Mouse (Mus musculus): Measurements from ENCODE around the gene Smyd5. TPM values are rescaled to one million over a fixed set of nuclear protein-coding genes. Genes with fewer than 3 reads are reported as not detected.

Smyd5 gene
- total RNA-seq, 2 experiments from 2014 or later = 7.6 to 9.0 TPM

- intact Hi-C loops (cut with DNase I; ENCODE audit: low total_unique reads) = no loop called here
- no peak for DNase-seq
Measured at GRCm38 (mm10) chr6:85480685-85481084, 48.9 kb downstream of the Smyd5 start.

DNA sequence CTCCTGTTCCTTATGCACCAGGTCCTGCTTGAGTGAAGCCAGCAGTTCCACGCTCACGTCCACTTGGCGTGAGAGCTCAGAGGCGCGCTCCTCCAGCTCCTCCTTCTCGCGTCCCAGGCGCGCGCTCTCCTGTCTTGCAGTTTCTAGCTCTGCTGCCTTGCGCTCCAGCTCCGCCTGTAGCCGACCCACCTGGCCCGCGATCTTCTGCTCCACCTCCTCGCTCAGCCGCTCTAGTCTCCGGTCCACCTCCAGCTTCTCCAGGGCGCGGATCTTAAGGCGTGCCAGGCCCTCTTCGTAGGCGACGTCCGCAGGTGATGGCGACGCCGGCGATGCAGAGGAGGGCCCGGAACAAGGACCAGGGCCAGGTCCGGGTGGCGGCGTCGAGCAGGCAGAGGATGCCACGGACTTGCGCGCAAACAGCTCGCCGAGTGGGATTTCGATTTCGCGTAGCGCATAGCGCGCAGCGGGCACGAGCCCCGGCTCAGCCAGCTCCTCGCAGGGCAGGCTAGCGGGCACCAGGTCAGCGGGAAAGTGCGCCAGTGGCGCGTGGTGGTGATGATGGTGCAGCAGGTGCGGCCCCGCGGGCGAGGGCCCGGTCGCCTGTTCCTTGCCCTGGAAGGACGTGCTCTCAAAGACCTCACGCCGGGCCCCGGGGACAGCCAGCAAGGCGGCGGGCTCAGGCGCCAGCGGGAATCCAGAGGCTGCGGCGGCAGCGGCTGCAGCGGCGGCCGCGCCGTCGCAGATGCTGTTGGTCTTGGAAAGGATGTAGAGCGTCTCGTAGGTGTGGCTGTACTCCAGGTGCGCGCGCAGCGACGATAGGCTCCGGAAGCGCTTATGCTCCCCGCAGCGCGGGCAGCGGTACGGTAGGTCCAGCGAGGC is 52.3 kb downstream of the Smyd5 start:
- intact Hi-C loops (cut with DNase I; ENCODE audit: low total_unique reads) = no loop called here
- DNase-seq = no peak

DNA sequence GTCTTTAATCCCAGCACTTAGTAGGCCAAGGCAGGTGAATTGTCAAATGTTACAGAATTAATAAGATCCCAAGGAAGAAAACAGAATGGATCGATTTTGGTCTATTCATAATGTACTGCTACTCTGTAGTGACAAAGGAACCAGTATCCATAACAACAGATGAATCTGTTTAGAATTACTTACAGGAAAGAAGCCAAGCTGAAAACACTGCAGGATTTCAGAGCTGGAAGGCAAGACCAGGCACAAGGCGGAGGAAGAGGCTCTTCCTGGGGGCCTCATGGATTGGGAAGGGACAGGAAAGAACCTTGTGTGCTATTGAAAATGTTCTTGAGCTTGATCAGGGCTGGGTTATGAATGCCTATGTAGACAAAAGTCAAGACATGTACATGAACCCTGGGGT is 53.9 kb downstream of the Smyd5 start:
- intact Hi-C loops (cut with DNase I; ENCODE audit: low total_unique reads) = no loop called here
- DNase-seq = no peak

GRCm38 (mm10) chr6:85488510-85488909 is 56.7 kb downstream of the Smyd5 start:
- intact Hi-C loops (cut with DNase I; ENCODE audit: low total_unique reads) = no loop called here
- no peak for DNase-seq

DNA sequence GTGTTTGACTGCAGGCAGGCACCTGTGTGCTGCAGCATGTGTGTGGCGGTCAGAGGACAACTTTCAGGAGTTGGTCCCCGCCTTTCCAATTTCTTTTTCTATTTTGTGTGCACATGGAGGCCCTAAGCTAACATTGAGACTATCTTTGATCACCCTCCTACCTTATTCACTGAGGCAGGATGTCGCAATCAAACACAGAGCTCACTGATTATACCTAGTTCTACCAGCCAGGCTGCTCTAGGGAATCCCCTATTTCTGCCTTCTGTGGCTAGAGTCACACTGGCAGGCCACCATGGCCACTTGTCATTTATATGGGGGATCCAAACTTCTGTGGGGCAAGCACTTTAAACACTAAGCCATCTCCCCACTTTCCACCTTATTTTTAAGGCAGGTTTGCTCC is 57.9 kb downstream of the Smyd5 start:
- intact Hi-C loops (cut with DNase I; ENCODE audit: low total_unique reads) = no loop called here
- no peak for DNase-seq

DNA sequence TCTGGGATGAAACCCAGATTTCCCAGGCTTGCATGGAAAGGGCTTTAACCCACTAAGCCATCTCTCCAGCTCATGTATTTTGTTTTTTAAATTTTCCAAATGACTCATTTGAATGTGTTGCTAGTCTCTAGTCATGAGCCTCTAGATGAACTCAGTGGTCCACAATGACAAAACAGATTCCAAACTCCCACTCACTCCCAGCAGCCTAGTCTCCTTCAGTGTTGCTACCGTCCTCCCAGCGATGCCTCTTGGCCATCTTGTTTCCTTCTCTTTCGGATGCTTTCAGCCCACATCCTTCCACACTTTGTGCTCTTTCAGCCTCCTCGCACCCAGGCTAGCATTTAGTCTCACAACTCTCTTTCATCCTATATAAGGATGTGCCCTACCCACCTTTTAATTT is 58.5 kb downstream of the Smyd5 start:
- intact Hi-C loops (cut with DNase I; ENCODE audit: low total_unique reads) = no loop called here
- DNase-seq = no peak

- no peak for DNase-seq
- intact Hi-C loops (cut with DNase I; ENCODE audit: low total_unique reads) = no loop called here
Measured at GRCm38 (mm10) chr6:85491606-85492005, 59.8 kb downstream of the Smyd5 start.

Other genes starting within 250 kb of the Smyd5 start
- not detected for gene Emx1, start 244.6 kb upstream of the Smyd5 start, total RNA-seq (2021)
- gene Sfxn5, start 98.6 kb upstream of the Smyd5 start, total RNA-seq (2021) = 1 to 10 TPM; 2.7 to 4.1 TPM
- 10 to 100 TPM; 25.9 to 31.5 TPM for gene Rab11fip5, start 57.4 kb upstream of the Smyd5 start, total RNA-seq (2021)
- not detected for gene Noto, start 8.1 kb upstream of the Smyd5 start, total RNA-seq (2021)
- 100 to 1,000 TPM; 128 to 142 TPM for gene Cct7, start 19.5 kb downstream of the Smyd5 start, total RNA-seq (2021)
- gene Pradc1, start 20.0 kb downstream of the Smyd5 start, total RNA-seq (2021) = 10 to 100 TPM; 14.2 to 16.7 TPM
- gene Fbxo41, start 71.0 kb downstream of the Smyd5 start, total RNA-seq (2021) = under 1 TPM; 0.02 to 0.04 TPM
- not detected for gene Egr4, start 81.6 kb downstream of the Smyd5 start, total RNA-seq (2021)
- 1 to 10 TPM; 1.3 TPM for gene Alms1, start 155.5 kb downstream of the Smyd5 start, total RNA-seq (2021)

Data from gastrocnemius, postnatal 14 days (tissue).